Mouse (Mus musculus) liver, embryonic 14.5 days (tissue): Measurements from ENCODE around the gene Lin7a.

Experiments
- CTCF ChIP-seq: IDR thresholded peaks from 2 replicates; pipeline ENCODE4 v1.5.1; 2016; ENCODE audit warnings: antibody characterized with exemption, low read depth, control low read depth
- EP300 ChIP-seq: IDR thresholded peaks from 2 replicates; pipeline ENCODE4 v1.6.1; 2016; ENCODE audit warnings: antibody characterized with exemption, low read depth

DNA sequence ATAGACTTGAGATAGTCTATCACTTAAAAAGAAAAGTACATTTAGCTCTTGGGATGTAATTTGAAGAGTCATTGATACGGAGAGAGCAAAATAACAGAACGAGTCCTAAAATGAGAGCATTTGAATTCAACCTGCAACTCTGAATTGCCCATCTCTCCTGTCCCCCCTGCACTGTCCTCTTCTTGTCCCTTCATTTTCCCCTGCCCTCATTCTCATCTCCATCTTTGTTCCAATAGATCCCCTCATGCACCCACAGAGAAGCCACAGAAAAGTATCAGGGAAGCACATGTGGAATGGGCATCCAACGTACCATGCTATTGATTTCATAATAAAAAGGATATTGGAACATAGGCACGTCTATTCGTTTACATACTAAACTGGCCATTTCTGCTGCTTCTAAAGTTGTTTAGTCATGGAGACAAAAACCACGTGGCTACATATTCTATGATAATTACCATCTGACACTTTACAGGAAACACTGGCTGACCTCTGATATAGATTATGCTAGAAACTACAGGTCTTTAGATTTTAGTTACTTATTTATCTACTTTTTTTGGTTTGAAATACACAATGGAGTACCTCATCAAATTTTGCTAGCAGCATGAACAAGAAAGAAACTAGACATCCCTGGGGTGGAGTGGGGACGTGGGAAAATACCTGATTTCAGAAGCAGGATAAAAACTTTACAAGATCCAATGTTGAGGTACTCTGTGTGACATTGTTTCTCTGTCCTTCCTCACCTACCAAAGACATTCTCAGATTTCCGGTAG, 41.2 kb upstream of the Lin7a start:
- TF ChIP-seq CTCF (no peak), EP300 (no peak)
